Mouse (Mus musculus) mouse trophoblast stem cell (cell line): ENCODE measurements around the gene Alkbh2.

Experiments used
- in situ Hi-C, 2 experiments: fragments of 300-500 bp; cut with MseI, MboI; formaldehyde crosslinking; loops; 2 replicates in 1 of 2; 3 replicates in 1 of 2; pipeline ENCODE4 v1.15.1; 2025

The Alkbh2 gene

DNA sequence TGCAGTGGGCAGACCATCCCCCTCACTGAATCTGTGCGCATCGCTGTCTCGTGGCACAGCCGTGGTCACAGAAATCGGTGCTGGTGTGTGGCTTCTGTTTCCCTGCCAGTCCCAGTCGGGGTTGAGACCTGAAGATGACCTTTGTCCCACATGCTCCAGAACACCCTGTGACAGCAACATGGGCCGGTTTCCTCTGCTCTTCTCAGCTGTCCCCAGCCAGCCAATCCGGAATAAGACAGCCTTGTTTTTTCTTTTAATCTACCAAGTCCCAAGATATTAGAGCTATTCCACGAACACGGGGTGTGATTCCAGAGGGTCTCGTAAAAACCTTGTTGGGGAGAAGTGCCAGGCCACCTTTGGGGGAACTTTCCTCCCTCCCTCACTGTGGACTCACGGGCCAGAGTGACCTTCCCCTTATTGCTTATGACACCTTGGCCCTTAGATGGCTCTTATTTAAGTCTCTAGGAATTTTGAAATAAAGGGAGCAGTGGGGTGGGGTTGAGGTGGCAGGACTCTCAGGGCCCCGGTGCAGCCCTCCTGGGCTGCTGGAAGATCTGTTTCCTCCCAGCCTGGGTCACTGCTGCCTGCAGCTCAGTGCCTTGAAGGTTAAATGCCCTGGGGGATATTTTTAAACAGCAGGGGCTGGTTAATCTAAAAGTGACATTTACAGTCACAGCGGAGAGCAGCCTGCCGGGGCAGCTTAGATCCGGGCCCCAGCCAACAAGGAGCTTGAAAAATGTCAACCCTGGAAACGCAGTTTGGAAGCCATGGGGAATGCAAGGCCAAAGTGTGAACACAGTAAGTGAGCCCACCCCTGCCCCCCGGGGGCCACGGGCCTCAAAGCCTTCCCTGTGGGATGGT lies 18.2 kb upstream of the Alkbh2 start, which contains the start of gene Acacb:
Acacb (plus strand) TSS at position 508 of the 861 bp plus-strand sequence.
- in situ Hi-C loops: no loop called here

DNA sequence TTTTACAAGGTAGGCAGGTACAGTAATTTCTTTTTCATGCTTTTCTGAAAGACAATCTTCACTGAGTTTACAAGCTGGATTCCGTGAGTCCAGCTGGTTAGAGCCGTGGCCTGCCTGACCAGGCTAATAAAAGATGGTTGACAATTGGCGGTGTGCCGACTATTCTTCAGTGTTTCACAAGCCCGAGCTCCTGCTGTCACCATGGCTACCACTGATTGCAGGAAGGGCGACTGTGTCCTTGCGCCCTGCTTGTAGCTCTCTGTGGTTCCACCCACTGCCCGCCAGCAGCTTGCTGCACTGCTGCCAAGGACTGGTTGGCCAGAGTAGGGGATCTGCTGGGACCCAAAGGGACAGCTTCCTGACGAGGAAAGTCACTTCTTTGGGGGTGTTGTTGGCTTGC lies 11.2 kb upstream of the Alkbh2 start:
- in situ Hi-C loops: no loop called here

DNA sequence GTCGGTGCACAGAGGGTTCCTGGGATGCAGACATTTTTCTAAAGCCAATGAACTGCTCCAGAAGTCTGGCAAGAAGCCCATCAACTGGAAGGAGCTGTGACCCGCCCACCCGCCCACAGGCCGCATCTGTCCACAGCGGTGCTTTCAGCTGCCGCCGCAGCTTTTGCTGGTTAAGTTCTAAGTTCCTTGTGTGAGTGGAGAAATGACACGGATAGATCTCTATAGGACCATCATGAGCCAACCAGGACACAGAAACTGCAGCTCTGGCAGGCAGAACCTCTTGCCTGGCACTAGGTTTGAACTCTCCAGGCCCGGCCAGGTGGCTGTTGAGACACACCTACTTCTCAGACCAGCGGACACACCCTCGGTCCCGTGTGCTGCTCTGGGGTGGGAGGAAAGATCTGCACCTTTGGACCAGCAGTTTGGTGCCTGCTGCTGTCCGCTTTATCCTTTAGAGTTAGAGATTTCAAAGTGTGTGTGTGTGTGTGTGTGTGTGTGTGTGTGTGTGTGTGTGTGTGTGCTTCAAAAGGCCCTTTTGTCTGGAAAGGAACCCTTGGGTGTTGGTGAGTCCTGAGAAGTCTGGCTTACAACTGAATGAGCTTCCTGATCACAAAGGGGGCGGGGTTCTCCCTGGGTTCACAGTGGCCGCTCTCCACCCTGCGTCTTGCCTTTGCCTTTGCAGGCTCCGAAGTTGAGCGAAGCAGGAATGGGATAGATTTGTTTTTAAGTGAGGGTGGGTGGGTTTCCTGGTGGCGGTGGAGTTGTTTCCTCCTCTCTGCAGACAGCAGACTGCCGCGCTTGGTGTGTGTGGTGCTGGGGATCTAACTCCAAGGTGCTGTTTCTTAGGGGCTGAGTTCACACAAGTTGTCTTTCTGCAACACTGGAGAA lies 10.5 kb upstream of the Alkbh2 start:
- in situ Hi-C loops: no loop called here

DNA sequence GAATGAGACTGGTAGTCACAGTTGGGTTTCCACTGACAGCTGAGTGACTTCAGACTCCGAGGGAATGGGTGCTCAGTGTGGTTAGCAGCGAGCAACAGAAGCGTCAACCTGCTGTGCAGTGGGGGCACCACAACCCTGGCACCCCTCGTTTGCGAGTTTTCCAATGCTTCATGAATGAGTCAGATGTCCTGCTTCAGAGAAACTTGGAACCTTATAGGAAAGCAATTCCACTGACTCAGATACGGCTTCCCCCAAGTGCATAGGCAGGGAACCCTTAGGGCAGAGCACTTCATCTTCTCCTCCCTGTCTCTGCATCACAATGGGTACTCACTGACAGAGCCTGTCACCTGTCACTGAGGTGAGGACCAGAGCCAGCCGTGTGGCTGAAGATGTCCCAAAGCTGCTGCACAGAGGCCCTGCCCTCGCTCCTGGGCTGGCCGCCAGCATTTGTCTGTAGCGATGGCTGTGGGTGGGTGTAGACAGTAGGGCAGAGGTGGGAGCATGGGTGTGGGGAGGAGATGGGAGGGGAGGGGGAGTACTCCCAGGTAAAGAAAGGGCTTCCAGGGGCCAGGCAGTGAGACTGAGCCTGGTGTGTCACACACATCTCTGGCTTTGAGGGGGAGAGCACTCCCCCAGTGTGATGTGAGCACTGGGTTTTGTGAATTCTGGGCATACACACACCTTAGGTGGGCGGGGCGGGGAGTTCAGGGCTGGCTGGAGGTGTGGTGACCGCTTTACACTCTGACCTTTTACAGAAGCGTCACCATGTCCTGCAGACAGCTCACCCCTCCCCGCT lies 9.7 kb upstream of the Alkbh2 start:
- in situ Hi-C loops: no loop called here

DNA sequence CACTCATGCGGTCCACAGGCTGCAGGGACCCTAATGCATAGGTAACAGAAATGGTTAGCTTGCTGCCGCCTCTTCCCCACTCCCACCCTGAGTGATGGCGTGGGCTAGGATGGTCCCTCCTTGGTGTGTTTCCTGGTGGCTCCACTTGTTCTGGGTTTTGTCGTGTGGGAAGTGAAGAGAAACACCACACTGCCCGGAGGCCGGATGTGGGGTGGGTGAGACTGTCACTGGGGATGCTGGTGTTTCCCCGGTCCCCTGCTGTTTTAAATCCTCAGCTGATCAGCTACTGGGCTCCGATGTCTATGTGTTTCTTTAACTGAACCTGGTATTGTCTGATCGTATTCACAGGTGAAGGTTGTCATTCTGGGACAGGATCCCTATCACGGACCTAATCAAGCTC lies 7.5 kb upstream of the Alkbh2 start:
- in situ Hi-C loops: no loop called here

DNA sequence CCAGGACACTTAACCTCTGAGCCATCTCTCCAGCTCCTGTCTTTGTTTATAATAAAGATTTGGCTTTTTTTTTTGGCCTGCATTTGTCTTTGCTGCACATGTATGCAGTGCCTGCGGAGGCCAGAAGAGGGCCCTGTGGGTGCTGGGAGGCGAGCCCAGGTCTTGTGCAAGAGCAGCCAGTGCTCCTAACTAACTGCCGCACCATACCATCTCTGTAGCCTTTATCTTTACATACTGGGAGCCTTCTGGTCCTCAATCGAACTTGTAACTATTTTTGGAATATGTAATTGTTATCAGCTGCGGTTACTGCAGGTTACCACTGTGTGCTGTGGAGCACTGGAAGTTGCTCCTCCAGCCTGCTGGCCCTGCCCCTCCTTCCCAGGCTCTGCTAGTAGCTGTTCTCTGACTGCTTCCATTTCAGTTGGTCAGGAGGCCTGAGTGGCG lies 6.1 kb upstream of the Alkbh2 start:
- in situ Hi-C loops: no loop called here

DNA sequence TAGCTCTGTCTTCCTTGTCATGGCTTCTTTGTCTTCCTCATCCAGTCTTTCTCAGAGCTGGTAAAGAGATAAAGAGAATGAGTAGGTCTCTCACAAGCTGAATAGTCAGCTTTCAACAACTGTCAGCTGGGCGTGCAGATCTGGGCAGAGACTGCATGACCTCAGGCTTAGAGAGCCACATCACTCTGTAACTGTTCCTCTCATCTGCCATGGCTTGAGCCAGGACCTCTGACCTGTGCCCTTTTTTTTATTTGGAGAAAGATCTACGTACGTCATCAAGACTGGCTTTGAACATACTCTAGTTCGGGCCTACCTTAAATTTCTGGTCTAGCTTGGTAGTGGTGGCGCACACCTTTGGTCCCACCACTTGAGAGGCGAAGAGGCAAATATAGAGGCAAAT lies 4.8 kb upstream of the Alkbh2 start:
- in situ Hi-C loops: no loop called here

DNA sequence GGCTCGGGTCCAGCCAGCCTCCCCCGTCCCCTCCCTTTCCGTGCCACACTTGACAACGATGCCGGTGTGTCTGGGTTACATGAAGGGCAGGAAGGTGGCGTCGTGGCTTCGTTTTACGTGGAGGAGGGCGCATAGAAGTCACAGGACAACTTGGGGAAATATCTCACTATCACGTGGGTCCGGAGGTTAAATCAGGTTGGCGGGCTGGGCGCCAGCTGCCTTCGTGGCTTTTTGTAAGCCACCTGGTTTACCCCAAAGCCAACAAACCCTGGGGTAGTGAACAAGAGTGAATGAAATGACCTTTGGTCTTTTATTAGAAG lies 3.5 kb upstream of the Alkbh2 start:
- in situ Hi-C loops: no loop called here

DNA sequence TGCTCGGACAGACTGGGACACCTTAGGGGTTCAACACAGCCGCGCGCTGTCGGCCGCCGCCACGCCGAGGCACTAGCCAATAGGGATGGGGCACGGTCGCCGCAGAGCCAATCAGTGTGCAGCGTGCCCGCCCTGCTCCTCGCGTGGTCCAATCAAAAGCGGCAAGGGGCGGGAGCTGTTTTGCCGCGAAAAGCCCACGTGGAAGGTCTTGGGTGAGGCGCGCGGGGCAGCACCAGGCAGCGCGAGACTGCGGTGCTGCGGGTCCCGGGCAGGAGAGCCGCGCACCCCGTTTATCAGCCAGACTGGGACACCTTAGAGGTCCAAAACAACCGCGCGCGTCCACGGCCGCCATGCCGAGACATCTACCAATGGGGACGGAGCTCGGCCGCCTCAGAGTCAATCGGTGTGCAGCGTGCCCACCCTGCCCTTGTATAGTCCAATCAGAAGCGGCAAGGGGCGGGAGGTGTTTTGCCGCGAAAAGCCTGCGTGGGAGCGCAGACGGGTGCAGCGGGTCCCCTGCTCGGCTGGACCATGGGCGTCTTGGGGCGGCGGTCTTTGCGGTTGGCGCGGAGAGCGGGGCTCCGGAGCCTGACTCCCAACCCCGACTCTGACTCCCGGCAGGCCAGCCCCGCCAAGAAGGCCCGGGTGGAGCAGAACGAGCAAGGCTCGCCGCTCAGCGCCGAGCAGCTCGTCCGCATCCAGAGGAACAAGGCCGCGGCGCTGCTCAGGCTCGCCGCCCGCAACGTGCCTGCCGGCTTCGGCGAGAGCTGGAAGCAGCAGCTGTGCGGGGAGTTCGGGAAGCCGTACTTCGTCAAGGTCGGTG lies 2.9 kb upstream of the Alkbh2 start:
- in situ Hi-C loops: no loop called here

DNA sequence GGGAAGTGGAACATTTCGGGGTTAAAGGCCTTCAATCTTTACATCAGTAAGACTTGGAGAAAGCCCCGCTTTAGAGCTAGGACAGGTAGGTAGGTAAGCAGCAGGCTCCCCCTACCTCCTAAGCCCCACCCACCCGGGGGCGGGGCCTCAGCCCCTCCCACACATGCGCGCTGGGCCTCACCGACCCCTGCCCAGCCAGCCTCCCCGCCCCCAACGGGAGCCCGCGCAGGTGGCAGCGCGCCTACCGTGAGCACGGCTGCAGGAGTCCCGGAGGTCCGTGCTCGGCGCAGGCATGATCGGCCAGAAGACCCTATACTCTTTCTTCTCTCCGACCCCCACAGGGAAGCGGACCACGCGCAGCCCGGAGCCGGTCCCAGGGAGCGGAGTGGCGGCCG lies 2.2 kb upstream of the Alkbh2 start, which contains the start of gene Ung:
Ung (plus strand) TSS at position 176 of the 395 bp plus-strand sequence.
- in situ Hi-C loops: no loop called here

DNA sequence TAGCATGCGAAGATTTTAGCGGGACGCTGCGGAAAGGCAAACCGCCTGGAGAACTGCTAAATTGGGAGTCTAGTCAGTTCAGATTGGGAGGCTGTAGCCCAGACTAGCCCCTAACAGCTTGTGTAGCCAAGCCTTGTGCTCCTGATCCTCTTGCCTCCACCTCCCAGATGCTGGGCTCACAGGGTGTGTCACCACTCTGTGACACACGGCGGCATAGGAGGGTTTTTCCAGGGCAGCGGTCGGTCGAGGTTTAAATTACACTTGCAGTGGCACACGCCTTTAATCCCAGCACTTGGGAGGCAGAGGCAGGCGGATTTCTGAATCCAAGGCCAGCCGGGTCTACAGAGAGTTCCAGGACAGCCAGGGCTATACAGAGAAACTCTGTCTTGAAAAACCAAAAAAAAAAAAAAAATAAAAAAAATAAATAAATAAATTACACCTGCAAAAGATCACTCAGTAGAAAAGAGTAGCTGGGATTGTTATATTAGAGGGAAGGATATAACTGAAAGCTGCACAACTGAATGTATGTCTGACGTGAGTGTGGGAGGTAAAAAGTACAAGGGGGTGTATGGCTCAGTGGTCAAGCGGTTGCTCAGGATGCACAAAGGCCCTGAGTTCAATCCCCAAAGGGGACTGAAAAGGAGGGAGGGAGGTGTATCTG lies 1.7 kb upstream of the Alkbh2 start:
- in situ Hi-C loops: no loop called here

DNA sequence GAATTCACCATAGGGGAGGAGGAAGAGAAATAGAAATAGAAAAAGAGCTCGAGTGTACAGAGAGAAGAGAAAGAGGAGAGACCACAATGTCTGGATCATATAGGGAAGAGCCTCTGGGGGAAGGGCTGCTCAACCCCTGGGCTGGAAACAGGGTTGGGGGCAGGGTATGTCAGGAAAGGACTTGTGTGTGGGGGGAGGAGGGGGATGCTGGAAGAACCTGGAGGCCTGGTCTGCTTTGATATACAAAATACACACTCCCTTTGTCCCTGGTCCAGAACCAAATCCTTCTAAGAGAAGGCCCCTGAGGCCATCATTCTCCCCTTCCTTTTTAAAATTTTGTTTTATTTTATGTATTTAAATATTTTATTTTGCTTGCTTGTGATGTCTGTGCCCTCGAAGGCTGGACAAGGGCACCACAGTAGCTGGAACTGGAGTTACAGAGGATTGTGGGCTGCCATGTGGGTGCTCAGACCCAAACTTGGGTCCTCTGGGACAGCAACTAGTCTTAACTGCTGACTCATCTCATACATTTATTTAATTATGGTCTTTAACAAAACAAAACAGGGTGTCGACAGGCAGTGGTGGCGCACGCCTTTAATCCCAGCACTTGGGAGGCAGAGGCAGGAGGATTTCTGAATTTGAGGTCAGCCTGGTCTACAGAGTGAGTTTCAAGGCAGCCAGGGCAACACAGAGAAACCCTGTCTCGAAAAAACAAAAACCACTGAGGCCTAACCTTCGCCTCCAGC lies 1.3 kb downstream of the Alkbh2 start:
- in situ Hi-C loops: no loop called here

DNA sequence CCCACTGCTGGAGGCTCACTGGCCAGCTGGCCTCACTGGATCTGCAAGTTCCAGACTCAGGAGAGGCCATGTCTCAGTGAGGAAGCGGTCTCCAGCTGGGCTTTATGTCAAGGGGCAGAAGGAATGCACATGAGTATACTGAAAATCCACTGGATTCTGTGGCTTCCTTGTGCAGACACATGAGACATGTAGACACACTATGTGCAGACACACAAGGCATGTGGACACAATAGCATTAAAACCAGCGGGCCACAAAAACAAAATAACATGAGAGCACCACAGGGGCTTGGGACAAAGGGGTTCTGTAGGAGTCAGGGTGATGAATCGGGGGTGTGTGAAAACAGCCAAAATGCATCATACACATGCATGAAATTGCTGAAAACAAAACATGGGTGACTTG lies 2.0 kb downstream of the Alkbh2 start:
- in situ Hi-C loops: no loop called here

DNA sequence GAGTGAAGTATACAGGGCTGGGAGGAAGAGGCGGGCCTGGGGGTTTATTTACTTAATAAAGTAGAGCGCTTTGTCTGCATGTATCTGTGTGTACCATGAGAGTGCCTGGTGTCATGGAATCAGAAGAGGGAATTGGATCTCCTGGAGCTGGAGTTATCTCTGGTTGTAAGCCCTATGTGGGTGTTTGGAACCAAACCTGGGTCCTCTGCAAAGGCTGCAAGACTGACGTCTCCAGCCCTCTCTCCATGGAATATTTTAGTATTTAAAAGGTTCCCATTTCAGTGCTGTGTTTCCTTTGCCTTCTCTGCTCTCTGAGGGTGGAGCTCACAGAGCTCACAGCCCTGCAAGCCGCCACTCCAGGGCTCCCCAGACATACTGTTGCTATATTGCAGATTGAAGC lies 8.2 kb downstream of the Alkbh2 start:
- in situ Hi-C loops: no loop called here

DNA sequence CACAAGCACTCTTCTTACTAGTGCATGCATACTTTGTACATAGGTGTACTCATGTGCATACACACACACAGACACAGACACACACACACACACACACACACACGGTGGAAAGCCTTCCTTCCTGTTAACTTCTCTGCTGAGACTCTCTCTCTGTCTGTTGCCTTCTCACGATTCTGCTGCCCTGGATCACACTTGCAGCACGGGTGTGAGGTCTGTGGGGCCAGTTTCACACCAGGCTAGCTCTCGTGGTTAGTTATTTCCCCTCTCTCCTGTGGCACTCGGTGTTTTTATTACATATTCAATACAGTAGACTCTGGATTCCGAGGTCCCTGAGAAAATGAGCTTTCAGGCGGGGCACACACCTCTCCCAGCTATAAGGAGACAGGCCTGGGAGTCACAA lies 11.4 kb downstream of the Alkbh2 start:
- in situ Hi-C loops: no loop called here

DNA sequence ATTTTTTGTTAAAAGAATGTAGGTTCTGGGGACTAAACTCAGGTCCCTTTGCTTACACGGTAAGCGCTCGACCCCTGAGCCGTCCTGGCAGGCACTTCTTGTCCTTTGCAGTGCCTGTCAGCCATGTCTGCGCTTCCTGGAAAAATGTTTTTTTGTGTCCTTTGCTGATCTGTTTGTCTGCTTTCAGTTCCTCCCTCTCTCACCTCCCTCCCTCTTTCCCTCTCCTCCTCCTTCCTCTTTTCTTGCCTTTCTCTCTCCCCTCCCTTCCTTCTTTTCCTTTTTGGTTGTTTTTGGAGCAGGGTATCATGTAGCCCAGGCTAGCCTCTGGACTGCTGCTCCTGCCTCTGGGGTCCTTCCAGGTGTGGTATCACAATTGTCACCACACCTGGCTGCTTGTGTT lies 13.0 kb downstream of the Alkbh2 start:
- in situ Hi-C loops: no loop called here

DNA sequence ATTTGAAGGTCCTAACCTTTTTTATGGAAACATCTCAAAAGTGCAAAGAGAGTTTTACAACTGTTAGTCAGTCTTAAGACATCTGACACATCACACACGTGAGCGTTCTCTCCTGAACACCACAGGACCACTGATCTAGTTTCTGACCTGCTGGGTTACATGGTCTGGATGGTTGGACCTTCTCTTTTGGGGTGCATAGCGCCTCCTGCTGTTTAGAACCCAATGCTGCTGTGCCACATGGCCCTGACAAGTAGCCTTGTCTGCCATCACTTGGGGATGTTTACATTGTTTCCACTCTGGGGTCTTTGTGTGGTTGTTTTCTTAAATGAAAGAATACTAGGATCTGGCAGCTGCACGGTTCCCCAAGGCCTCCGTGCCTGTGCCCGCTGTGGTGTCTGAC lies 14.7 kb downstream of the Alkbh2 start:
- in situ Hi-C loops: no loop called here

DNA sequence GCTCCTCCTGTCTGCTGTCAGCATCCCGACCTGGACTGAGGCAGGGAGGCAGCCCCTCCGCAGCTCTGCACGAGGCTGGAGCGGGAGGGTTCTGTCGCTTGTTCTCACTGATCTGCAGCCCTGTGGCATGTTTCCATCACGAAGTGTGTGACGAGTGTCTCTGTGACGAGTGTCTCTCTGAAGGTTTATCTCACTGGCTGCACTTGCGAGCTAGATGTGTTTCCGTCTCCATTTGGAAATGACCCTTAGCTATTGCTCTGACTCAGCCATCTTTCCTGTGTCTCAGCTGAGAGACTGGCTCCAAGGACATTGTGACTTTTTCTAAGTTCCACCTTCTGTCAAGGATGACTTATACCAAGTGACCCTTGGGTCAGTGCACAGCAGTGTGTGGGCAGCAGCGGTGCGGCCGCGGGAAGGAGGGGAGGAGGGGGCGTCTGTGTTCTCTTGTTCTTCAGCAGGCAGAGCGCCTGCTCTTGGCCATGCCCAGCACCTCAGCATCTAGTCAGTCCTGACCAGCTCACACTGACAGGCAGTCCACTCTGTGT lies 21.6 kb downstream of the Alkbh2 start:
- in situ Hi-C loops: no loop called here

DNA sequence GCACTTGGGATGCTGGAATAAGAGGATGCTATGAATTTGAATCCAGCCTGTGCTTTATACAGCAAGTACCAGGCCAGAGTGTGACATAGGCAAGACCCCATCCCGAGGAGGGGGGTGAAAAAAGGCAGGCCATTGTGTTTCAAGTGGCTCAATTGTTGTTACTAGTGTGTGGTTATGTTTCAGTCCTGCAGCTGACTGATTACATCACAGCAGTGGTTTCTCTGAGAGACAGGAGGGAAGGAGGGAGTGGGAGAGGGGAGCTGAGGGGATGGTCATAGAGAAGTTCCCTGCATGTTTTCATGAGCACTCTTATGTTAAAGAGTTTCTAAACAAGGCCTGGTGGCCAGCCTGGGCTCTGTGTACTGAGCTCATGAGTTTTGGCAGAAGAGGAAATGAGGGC lies 25.2 kb downstream of the Alkbh2 start:
- in situ Hi-C loops: no loop called here

DNA sequence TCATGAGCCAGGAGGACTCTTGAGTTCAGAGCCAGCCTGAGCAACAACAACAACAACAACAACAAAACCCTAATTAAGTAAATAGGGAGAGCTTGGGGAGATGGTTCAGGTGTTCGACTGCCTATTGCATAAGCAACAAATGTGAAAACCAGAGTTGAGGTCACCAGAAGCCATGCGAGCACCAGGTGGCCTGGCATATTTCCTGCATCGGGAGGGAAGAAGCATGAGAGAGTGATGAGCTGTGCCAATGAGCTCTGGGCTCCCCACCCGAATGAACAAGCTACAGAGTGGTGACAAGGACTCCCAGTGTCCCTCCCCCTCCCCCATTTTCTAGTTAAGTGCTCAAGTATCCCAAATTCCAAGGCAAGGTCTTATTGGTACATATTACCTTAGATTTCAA lies 26.1 kb downstream of the Alkbh2 start:
- in situ Hi-C loops: no loop called here
